Mouse (Mus musculus): ENCODE results near the gene Zbtb8a.

GRCm38 (mm10) chr4:129385685-129386084 is 7.8 kb upstream of the Zbtb8a start:
- no peak for TF ChIP-seq POLR2A (IDR thresholded peaks at IDR 0.05; ENCODE audit: borderline replicate concordance, extremely low read depth, insufficient read depth, insufficient read length, poor library complexity, severe bottlenecking)
- TF ChIP-seq CTCF (IDR thresholded peaks at IDR 0.05; ENCODE audit: borderline replicate concordance, extremely low read depth, insufficient read depth, insufficient read length), result no peak
